Mouse (Mus musculus) hindbrain, embryonic 15.5 days (tissue): ENCODE measurements around the gene Cep89. TPM values are rescaled to one million over a fixed set of nuclear protein-coding genes. Genes with fewer than 3 reads are reported as not detected.

ENCODE experiments used
- ATAC-seq: fragments of 200-750 bp; cut with Nextera tagmentation; 2 replicates; pipeline ENCODE4 v1.8.0; 2017; ENCODE audit warnings: low read depth, moderate number of reproducible peaks, moderate TSS enrichment; ENCODE audit not compliant: low FRiP score
- H3K27ac ChIP-seq: fragments of 300-500 bp; sonication (generic); replicated peaks from 2 replicates; pipeline ENCODE4 v1.5.1; 2015; ENCODE audit warnings: mild to moderate bottlenecking, inconsistent platforms
- H3K27me3 ChIP-seq: fragments of 300-500 bp; sonication (generic); 2 replicates; pipeline ENCODE4 v1.6.1; 2015; ENCODE audit warnings: control low read depth, inconsistent platforms
- H3K36me3 ChIP-seq: fragments of 300-500 bp; sonication (generic); 2 replicates; pipeline ENCODE4 v1.6.1; 2015; ENCODE audit warnings: control low read depth, inconsistent platforms
- H3K4me1 ChIP-seq: fragments of 300-500 bp; sonication (generic); replicated peaks from 2 replicates; pipeline ENCODE4 v1.6.1; 2015; ENCODE audit warnings: control low read depth, inconsistent platforms
- H3K4me2 ChIP-seq: fragments of 300-500 bp; sonication (generic); 2 replicates; pipeline ENCODE4 v1.6.1; 2015; ENCODE audit warnings: moderate library complexity, mild to moderate bottlenecking, inconsistent platforms
- H3K4me3 ChIP-seq: fragments of 300-500 bp; sonication (generic); 2 replicates; pipeline ENCODE4 v1.5.1; 2015; ENCODE audit warnings: mild to moderate bottlenecking, inconsistent platforms
- H3K9ac ChIP-seq: fragments of 300-500 bp; sonication (generic); 2 replicates; pipeline ENCODE4 v1.6.1; 2015; ENCODE audit warnings: inconsistent platforms
- H3K9me3 ChIP-seq: fragments of 300-500 bp; sonication (generic); 2 replicates; pipeline ENCODE4 v1.6.1; 2016; ENCODE audit warnings: control low read depth, inconsistent platforms
- WGBS: fragments of 180-500 bp; shearing (Covaris S2); methylation state at CpG from one replicate; pipeline ENCODE4 v1.1.7; 2015; 5-methylcytosine and 5-hydroxymethylcytosine counted together
- polyA plus RNA-seq: library from polyadenylated mRNA; unstranded; fragments of >200 nt; fragmentation: Nextera tagmentation; extraction: Ambion mirVana; gene quantifications from 2 replicates; pipeline ENCODE4 v1.2.1, GENCODE M21; 2015

Cep89 gene
- 33.2 and 33.5 TPM in 2 replicates for polyA plus RNA-seq

DNA sequence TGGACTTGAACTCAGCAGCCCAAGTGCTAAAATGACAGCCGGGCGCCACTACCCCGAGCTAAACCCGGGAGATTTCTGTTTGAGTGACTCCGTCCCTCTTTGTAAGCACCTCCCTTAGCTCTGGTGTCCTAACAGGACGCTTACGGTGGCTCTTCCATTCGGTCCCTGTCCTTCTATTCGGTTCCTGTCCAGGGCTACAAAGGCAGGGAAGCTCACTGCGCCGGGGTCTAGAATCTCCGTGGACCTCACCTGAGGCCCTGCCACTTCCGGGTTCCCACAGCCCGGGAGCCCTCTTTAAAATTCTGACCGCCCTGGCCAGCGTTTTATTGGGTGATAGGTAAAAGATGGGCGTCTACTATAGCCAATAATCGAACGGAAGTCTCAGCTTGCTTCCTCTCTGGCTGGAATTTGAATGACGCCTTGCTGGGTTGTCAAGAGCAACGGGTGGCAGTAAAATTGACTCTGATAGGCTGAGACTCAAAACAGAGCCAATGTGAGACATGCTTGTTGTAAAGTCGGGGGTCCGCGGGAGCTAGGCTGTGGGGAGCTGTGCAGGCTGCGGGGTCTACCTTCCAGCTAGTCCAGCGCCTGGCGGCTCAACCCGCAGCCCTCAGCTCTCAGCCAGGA is at the start of gene Cep89, which contains the start of gene Faap24:
Gene Cep89, plus strand, starts transcription at position 494 of the 627 bp plus-strand sequence.
Gene Faap24, minus strand, starts transcription at position 295 of the 627 bp plus-strand sequence.
- peak within 1 kb of the TSS; percentile 63 for H3K9ac ChIP-seq
- peak; percentile 99 for ATAC-seq
- peak within 1 kb of the TSS; percentile 53; the same call in 1 of the 2 replicates for H3K27ac ChIP-seq
- H3K4me3 ChIP-seq = peak within 1 kb of the TSS; percentile 58
- H3K36me3 ChIP-seq = peaks cover 17% of the 10 kb centered on the region
- H3K9me3 ChIP-seq = no peaks in the 10 kb centered on the region
- no peaks in the 10 kb centered on the region for H3K27me3 ChIP-seq
- H3K4me2 ChIP-seq = peak within 1 kb of the TSS; percentile 84
- peaks cover 19% of the 10 kb centered on the region for H3K4me1 ChIP-seq
- under 1% methylated on average over 28 of the region's 28 CpGs for WGBS

DNA sequence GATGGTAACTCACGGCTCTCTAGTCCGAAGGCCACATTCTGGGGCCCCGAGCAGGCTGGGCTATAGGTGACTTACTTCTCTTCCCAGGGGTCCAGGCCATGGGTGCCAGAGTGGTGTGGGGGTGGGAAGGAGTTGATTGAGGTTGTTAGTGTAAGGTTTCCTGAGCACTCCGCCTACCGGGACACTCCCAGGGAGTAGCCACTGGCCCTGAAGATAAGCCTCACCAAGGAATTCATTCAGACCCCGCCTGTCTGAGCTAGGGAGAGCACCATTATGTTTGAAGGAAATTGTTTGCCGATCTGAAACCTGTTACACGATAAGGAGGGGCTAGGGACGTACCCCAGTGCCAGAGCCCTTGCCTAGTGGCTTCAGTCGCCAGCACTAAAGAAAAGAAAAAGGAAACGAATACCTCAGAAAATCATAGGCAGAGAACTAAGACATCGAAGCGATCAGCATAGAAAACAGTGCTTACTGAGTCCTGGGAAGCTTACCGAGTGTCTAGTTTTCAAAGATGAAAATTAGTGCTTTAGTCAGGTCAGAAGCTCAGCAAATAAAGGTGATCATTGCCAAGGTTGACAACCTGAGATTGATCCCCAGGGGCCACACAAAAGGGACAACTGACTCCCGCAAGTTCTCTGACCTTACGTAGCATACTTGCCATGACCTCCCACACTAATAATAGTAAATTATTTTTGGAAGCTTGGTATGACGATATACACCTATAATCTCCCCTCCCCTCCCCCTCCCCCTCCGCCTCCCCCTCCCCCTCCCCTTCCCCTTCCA is 48.7 kb upstream of the Cep89 start:
- 80% methylated on average over 18 of the region's 18 CpGs for WGBS
- ATAC-seq = no peak

DNA sequence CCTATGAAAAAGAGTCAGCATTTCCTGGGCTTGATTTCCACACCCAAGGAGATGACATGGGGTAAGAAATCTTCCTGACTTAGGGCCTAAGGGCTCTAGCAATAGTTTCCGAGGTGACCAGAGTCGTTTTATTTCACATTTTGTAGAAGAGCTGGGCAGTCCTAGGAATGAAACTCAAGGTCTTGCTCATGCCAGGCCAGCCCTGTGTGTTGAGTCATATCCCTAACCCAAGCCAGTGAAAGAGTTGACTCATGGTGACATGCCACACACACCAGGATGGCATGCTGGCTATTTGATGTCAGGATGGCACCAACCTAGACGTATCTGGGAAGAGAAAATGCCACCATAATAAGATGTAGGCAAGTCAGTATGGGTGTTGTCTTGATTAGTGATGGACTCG is 47.8 kb upstream of the Cep89 start:
- no peak overlapping the region for H3K4me3 ChIP-seq
- H3K36me3 ChIP-seq = no peaks in the 10 kb centered on the region
- no peak overlapping the region for H3K9ac ChIP-seq
- no peaks in the 10 kb centered on the region for H3K9me3 ChIP-seq
- no peak for ATAC-seq
- no peak overlapping the region for H3K27ac ChIP-seq
- H3K4me1 ChIP-seq = no peaks in the 10 kb centered on the region
- WGBS = 95% methylated on average over 4 of the region's 4 CpGs
- no peak overlapping the region for H3K4me2 ChIP-seq
- H3K27me3 ChIP-seq = no peaks in the 10 kb centered on the region

More for the DNA sequence above, 48.7 kb upstream of the Cep89 start:
- H3K4me2 ChIP-seq = no peak overlapping the region
- H3K4me1 ChIP-seq = no peaks in the 10 kb centered on the region
- no peaks in the 10 kb centered on the region for H3K9me3 ChIP-seq
- no peak overlapping the region for H3K4me3 ChIP-seq
- H3K36me3 ChIP-seq = no peaks in the 10 kb centered on the region
- no peak overlapping the region for H3K9ac ChIP-seq
- no peaks in the 10 kb centered on the region for H3K27me3 ChIP-seq
- no peak overlapping the region for H3K27ac ChIP-seq

DNA sequence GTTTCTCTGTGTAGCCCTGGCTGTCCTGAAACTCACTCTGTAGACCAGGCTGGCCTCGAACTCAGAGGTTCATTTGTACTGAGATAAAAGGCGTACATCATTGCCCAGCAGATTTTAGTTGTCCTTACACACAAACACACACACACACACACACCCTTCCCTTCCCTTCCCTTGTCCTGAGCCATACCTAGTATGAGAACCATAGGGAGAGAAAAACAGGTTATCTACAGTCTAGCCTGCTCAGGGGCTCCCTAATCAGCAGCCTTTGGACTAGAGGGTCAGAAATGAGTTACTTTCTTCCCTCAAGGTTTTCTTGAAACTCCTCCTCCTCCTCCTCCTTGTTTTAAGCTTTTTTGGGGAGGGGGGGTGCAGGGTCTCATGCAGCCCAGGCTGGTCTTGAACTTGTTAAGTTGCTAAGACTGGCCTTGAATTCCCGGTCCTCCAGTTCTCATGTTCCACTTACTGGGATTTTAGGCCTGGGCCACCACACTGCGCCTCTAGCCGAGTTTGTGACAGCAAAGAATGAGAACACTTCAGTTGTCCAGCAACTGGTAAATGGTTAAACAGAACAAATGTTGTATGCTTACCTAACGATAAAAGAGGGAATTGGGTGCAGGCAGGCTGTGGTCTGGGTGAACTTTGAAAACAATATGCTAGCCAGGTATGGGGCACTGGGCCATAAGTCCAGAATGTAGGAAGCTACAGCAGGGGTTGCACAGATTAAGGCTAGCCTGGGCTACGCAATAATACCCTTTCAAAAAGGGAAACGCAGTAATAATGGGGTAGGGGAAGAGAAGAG is 46.8 kb upstream of the Cep89 start:
- H3K4me2 ChIP-seq = no peak overlapping the region
- no peak overlapping the region for H3K4me3 ChIP-seq
- H3K36me3 ChIP-seq = no peaks in the 10 kb centered on the region
- 92% methylated on average over 8 of the region's 8 CpGs for WGBS
- no peaks in the 10 kb centered on the region for H3K27me3 ChIP-seq
- H3K9me3 ChIP-seq = no peaks in the 10 kb centered on the region
- ATAC-seq = no peak
- no peaks in the 10 kb centered on the region for H3K4me1 ChIP-seq
- H3K27ac ChIP-seq = no peak overlapping the region
- no peak overlapping the region for H3K9ac ChIP-seq

DNA sequence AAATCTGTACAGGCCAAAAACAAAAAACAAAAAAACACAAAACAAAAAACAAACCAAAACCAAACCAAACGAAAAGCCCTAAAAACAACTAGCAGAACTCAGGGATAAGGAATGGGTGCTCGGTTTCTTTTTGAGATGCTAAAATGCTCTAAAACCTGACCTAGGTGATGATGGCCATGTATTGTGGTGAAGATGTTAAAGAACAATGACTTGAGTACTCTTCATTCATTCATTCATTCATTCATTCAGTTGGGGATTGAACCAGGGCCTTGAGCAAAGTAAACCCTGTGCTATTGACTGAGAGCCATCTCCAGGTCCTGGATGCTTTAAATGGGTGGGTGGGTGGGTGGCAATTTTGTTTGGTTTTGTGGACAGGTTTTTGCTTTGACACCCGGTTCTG is 45.7 kb upstream of the Cep89 start:
- Histone ChIP-seq H3K9ac (no peak overlapping the region), H3K4me1 (no peaks in the 10 kb centered on the region), H3K4me3 (no peak overlapping the region), H3K27me3 (no peaks in the 10 kb centered on the region), H3K4me2 (no peak overlapping the region), H3K9me3 (no peaks in the 10 kb centered on the region), H3K36me3 (no peaks in the 10 kb centered on the region), H3K27ac (no peak overlapping the region)
- 93% methylated on average over 3 of the region's 3 CpGs for WGBS
- no peak for ATAC-seq

DNA sequence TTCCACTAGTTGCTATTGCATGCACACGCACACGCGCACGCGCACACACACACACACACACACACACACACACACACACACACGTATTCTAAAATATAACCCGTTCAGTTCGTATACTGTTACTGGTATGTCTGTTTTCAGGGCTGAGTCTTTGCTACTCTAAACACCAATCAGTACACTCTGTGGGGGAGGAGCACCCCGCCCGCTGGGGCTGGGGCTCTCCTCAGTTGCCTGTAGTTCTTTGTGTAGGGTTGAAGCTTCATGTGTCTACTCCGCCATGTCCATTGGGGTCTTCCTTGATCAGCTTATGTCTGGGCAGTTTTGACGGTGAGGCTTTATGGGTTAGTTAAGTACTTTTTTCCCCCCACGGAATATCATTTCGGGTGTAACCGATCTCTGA is 43.5 kb upstream of the Cep89 start:
- H3K9ac ChIP-seq = no peak overlapping the region
- H3K9me3 ChIP-seq = no peaks in the 10 kb centered on the region
- H3K27me3 ChIP-seq = no peaks in the 10 kb centered on the region
- WGBS = 96% methylated on average over 15 of the region's 15 CpGs
- no peak overlapping the region for H3K27ac ChIP-seq
- H3K4me3 ChIP-seq = no peak overlapping the region
- H3K4me1 ChIP-seq = no peaks in the 10 kb centered on the region
- H3K4me2 ChIP-seq = no peak overlapping the region
- no peak for ATAC-seq
- H3K36me3 ChIP-seq = no peaks in the 10 kb centered on the region

DNA sequence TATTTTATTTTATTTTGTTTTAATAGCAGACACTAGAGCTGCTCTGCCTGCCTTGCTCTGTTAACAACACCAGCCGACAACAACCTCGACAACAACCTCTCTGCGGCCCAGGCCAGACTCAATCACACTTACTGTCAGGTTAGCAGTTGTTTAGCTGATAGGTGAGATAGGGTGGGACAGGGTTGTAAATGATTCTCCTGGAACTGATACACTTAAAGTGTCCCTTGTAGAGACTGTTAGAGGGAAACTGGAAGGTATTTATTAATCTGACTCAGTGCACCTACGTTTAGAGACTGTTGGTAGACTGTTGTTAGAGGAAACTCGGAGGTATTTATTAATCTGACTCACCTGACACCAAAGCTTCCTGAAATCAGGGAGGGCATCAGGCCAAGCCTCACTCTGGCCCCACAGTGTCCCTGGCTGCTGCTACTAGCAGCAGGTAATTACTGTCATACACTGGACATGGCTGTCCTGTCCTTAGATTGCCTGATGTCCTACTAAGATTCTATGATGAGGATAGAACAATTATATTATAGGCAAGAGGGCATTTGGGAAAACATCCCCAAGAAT is 41.4 kb upstream of the Cep89 start:
- WGBS = 89% methylated on average over 5 of the region's 5 CpGs
- no peaks in the 10 kb centered on the region for H3K27me3 ChIP-seq
- no peaks in the 10 kb centered on the region for H3K4me1 ChIP-seq
- H3K4me2 ChIP-seq = no peak overlapping the region
- no peaks in the 10 kb centered on the region for H3K9me3 ChIP-seq
- H3K9ac ChIP-seq = no peak overlapping the region
- no peak overlapping the region for H3K4me3 ChIP-seq
- ATAC-seq = no peak
- no peak overlapping the region for H3K27ac ChIP-seq
- no peaks in the 10 kb centered on the region for H3K36me3 ChIP-seq

DNA sequence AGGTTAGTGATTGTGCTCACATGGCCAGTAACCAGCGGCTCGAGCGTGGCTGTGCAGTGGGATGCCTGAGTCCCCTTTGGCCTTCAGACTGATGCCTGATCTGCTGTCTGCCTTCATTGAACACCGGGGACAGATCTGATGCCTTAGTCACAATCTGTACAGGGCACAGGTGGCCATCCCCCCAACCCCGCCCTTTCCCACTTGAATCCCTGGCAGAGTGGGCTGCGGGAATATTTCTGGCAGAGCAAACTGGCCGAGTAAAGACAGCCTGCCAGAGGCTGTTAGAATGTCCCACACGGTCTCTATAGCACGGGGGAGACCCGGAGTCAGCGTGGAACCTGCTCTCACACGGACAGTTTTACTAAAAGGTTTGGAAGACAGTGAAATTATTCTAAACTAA is 39.2 kb upstream of the Cep89 start:
- no peak overlapping the region for H3K4me3 ChIP-seq
- WGBS = 86% methylated on average over 12 of the region's 12 CpGs
- no peaks in the 10 kb centered on the region for H3K36me3 ChIP-seq
- ATAC-seq = no peak
- no peaks in the 10 kb centered on the region for H3K27me3 ChIP-seq
- H3K9me3 ChIP-seq = no peaks in the 10 kb centered on the region
- H3K4me1 ChIP-seq = no peaks in the 10 kb centered on the region
- no peak overlapping the region for H3K4me2 ChIP-seq
- H3K27ac ChIP-seq = no peak overlapping the region
- H3K9ac ChIP-seq = no peak overlapping the region

DNA sequence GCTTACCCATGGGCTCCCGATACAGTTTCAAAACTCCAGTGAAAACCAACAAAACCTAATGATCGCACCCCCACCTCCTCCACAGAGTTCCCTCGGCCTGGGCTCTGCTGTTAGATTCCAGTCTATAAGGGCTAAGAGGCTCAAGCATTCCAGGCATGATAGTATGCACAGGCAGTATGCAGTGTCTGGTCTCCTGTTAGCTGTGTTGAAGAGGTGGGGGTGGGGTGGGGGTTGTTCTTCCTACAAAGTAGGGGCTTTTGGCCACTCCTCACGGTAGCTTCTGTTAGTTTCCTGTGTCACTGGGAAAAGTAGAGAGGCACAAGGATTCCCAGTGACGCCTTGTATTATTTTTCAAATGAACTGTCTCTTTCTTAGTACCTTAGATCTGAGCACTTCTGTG is 34.6 kb upstream of the Cep89 start:
- Histone ChIP-seq H3K4me3 (no peak overlapping the region), H3K4me2 (no peak overlapping the region), H3K4me1 (no peaks in the 10 kb centered on the region), H3K27ac (no peak overlapping the region), H3K36me3 (no peaks in the 10 kb centered on the region), H3K9me3 (no peaks in the 10 kb centered on the region), H3K27me3 (no peaks in the 10 kb centered on the region), H3K9ac (no peak overlapping the region)
- 85% methylated on average over 5 of the region's 5 CpGs for WGBS
- no peak for ATAC-seq

DNA sequence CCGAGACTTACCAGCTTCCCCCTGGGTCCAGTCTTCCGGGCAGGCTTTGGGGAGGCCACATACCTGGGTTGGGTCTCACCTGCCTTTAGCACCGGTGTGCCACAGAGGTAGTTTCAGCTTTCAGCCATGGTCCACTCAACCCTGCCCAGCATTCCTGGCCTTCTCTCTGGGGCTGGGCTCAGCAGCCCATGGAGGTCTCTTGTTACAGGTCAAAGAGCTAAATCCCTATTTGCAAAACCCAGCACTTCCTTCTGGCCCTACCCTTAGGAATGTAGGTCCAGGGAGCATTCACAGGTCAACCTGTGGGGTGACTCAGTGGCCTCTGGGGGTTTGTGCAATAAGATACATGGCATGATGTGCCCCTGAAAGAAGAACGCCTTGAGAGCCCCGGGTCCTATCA is 34.0 kb upstream of the Cep89 start:
- no peak overlapping the region for H3K27ac ChIP-seq
- WGBS = 89% methylated on average over 5 of the region's 5 CpGs
- H3K36me3 ChIP-seq = no peaks in the 10 kb centered on the region
- no peak overlapping the region for H3K4me2 ChIP-seq
- H3K4me3 ChIP-seq = no peak overlapping the region
- no peaks in the 10 kb centered on the region for H3K27me3 ChIP-seq
- no peak for ATAC-seq
- no peak overlapping the region for H3K9ac ChIP-seq
- H3K4me1 ChIP-seq = no peaks in the 10 kb centered on the region
- H3K9me3 ChIP-seq = no peaks in the 10 kb centered on the region

DNA sequence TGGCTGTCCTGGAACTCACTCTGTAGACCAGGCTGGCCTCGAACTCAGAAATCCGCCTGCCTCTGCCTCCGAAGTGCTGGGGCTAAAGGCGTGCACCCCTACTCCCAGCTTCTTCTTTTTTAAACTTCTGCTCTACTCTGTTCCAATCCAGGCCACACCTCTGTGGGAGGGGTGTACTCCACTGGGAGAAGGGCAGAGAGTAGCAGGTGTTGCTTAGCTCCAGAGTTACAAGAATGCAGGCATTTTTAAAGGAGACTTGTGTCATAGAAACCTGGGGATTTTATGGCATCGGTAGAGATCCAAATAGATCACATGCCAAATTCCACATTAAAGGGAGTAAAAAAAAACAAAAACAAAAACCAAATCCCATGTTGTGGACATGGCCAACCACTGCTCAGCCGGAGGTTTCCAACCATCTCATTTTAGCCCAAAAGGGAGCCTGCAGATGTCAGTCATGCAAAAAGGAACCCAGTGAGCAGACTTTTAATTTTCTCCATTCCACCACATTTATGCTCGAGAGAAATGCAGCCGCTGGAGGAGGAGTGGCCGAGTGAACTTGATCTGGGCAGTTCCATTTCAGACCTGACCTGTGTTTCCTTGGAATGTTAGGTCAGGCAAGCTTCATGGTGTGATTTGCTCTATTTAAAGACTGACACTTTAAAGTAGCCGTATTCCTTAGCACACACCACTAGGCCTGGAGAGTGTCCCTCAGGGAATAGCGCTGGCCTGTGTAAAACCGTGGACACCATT is 31.5 kb upstream of the Cep89 start:
- no peak overlapping the region for H3K4me2 ChIP-seq
- no peaks in the 10 kb centered on the region for H3K27me3 ChIP-seq
- 78% methylated on average over 12 of the region's 12 CpGs for WGBS
- H3K4me3 ChIP-seq = no peak overlapping the region
- no peak overlapping the region for H3K9ac ChIP-seq
- H3K27ac ChIP-seq = no peak overlapping the region
- H3K9me3 ChIP-seq = no peaks in the 10 kb centered on the region
- H3K36me3 ChIP-seq = no peaks in the 10 kb centered on the region
- no peaks in the 10 kb centered on the region for H3K4me1 ChIP-seq
- ATAC-seq = no peak
